Mouse (Mus musculus) erythroblast, embryonic 14.5 days (primary cell): ENCODE data around the gene Tpsg1. TPM values are rescaled to one million over a fixed set of nuclear protein-coding genes. Genes with fewer than 3 reads are reported as not detected.

Experiments used
- H3K27me3 ChIP-seq: 2 replicates; pipeline ENCODE4 v1.6.1; 2012; ENCODE audit warnings: inconsistent platforms; ENCODE audit not compliant: control insufficient read depth
- H3K36me3 ChIP-seq: 2 replicates; pipeline ENCODE4 v1.6.1; 2012; ENCODE audit warnings: mild to moderate bottlenecking, inconsistent platforms; ENCODE audit not compliant: control insufficient read depth
- H3K4me1 ChIP-seq: 2 replicates; pipeline ENCODE4 v1.6.1; 2012; ENCODE audit warnings: inconsistent platforms; ENCODE audit not compliant: control insufficient read depth
- H3K4me3 ChIP-seq: replicated peaks from 2 replicates; pipeline ENCODE3; 2012; ENCODE audit warnings: moderate library complexity, mild to moderate bottlenecking, inconsistent platforms
- H3K9me3 ChIP-seq: 2 replicates; pipeline ENCODE4 v1.6.1; 2012; ENCODE audit warnings: low read length, inconsistent platforms, mixed read lengths; ENCODE audit not compliant: control insufficient read depth
- GATA1 ChIP-seq: IDR thresholded peaks from 2 replicates; pipeline ENCODE4 v1.6.1; 2012; ENCODE audit warnings: low read length, inconsistent platforms, mixed read lengths
- TAL1 ChIP-seq: IDR thresholded peaks from 3 replicates; pipeline ENCODE4 v1.6.1; 2012; ENCODE audit warnings: low read length, inconsistent platforms, mixed read lengths
- polyA plus RNA-seq: library from polyadenylated mRNA; stranded (reverse); fragments of >175 nt; gene quantifications from 2 replicates; pipeline ENCODE4 v1.2.3, GENCODE M21; 2012

Tpsg1 gene
- polyA plus RNA-seq, 1 experiment = not detected

DNA sequence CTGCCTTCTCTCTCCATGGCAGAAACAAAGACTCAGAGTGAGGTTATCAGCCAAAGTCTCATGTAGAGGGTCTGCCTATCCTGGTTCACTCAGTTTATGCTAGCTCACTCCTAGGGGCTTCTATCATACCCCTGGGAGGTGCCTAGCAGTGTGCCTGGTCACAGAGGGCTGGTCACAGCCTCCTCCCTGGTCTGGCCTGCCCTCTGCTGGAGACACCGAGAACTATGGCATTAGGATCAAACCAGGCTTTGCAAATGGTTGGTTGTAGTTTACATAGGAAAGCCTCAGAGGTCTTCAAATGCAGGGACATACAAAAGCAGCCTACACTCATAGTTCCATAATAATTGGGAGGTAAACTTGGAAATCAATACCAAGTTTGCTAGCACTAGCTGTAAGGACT is 5.3 kb upstream of the Tpsg1 start:
- Histone ChIP-seq H3K4me1 (no peaks in the 10 kb centered on the region), H3K4me3 (no peak overlapping the region), H3K27me3 (no peaks in the 10 kb centered on the region), H3K36me3 (no peaks in the 10 kb centered on the region), H3K9me3 (no peaks in the 10 kb centered on the region)
- TF ChIP-seq GATA1 (no peak), TAL1 (no peak)

DNA sequence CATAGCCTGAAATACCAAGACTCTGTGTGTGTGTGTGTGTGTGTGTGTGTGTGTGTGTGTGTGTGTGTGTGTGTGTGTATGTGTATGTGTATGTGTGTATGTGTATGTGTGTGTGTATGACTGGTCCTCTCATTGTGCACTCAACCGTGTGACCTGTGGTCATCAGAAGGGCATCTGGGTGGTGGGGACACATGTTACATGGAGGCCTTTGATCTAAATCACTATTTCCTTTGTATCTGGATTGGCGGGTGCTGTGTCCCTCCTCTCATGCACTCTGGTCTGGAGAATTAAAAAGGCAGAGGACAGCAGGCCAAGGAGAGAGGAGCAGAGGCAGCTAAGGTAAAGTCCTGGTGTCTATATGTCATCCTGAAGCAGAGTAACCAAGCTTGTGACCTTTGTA is 3.1 kb upstream of the Tpsg1 start, which contains the start of gene Tpsb2:
Gene Tpsb2 (plus strand): TSS at position 301 of the 400 bp plus-strand sequence.
- no peaks in the 10 kb centered on the region for H3K36me3 ChIP-seq
- H3K9me3 ChIP-seq = no peaks in the 10 kb centered on the region
- H3K4me3 ChIP-seq = no peak within 1 kb of the TSS
- H3K4me1 ChIP-seq = no peaks in the 10 kb centered on the region
- TF ChIP-seq TAL1 = no peak
- TF ChIP-seq GATA1 = no peak
- no peaks in the 10 kb centered on the region for H3K27me3 ChIP-seq

DNA sequence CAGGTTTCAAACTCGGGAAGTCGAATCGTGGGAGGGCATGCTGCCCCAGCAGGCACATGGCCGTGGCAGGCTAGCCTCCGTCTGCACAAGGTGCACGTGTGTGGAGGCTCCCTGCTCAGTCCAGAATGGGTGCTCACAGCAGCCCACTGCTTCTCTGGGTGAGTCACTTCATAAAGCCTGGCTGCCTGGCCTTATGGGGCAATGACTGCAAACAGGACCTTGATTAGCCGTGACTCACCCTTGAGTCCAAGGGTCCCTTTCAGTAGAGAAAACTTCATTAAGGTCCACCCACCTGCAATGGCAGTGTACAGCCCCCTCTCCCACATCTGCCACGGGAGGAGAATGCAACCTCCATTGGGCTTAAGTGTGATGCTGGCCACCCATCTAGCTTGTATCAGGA is 3.4 kb downstream of the Tpsg1 start:
- H3K9me3 ChIP-seq = peaks cover 19% of the 10 kb centered on the region
- TF ChIP-seq GATA1 = no peak
- no peak for TF ChIP-seq TAL1
- H3K4me3 ChIP-seq = no peak overlapping the region
- H3K4me1 ChIP-seq = no peaks in the 10 kb centered on the region
- H3K27me3 ChIP-seq = no peaks in the 10 kb centered on the region
- H3K36me3 ChIP-seq = no peaks in the 10 kb centered on the region; the same call in 1 of the 2 replicates

DNA sequence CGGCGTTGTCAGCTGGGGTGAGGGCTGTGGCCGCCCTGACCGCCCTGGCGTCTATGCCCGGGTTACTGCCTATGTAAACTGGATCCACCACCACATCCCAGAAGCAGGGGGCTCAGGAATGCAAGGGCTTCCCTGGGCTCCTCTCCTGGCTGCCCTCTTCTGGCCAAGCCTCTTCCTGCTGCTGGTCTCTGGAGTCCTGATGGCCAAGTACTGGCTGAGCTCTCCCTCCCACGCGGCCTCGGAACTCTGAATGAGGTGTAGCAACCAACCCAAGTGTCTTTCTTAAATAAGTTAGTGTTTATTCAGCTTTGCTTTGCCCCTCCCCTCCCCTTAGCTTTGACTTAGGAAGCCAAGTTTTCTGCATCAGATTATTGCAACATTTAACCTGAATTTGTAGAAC is 4.9 kb downstream of the Tpsg1 start:
- Histone ChIP-seq H3K9me3 (peaks cover 32% of the 10 kb centered on the region), H3K27me3 (no peaks in the 10 kb centered on the region; the same call in 1 of the 2 replicates), H3K36me3 (no peaks in the 10 kb centered on the region; the same call in 1 of the 2 replicates), H3K4me3 (no peak overlapping the region), H3K4me1 (no peaks in the 10 kb centered on the region; the same call in 1 of the 2 replicates)
- TF ChIP-seq TAL1 (no peak), GATA1 (no peak)

DNA sequence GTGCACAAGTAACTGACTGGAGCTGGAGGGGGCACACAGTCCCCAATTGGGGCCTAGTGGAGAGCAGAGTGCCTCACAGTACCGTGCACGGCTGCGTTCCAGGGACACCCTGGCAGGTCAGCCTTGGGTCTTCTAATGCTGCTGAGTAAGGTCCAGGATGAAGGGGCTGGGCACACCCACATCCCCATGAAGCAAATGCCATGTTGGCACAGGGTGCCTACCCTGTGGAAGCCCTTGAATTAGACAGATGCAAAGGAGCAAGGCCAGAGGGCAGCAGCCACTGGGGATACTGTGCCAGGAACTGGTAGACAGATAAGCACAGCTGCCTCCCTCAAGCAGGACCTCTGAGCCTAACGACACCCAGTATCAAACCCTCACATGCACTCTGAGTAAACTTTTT is 25.5 kb downstream of the Tpsg1 start:
- H3K9me3 ChIP-seq = no peaks in the 10 kb centered on the region
- H3K36me3 ChIP-seq = no peaks in the 10 kb centered on the region
- TF ChIP-seq TAL1 = no peak
- TF ChIP-seq GATA1 = no peak
- H3K27me3 ChIP-seq = no peaks in the 10 kb centered on the region
- peaks cover 7% of the 10 kb centered on the region for H3K4me1 ChIP-seq
- H3K4me3 ChIP-seq = no peak overlapping the region

DNA sequence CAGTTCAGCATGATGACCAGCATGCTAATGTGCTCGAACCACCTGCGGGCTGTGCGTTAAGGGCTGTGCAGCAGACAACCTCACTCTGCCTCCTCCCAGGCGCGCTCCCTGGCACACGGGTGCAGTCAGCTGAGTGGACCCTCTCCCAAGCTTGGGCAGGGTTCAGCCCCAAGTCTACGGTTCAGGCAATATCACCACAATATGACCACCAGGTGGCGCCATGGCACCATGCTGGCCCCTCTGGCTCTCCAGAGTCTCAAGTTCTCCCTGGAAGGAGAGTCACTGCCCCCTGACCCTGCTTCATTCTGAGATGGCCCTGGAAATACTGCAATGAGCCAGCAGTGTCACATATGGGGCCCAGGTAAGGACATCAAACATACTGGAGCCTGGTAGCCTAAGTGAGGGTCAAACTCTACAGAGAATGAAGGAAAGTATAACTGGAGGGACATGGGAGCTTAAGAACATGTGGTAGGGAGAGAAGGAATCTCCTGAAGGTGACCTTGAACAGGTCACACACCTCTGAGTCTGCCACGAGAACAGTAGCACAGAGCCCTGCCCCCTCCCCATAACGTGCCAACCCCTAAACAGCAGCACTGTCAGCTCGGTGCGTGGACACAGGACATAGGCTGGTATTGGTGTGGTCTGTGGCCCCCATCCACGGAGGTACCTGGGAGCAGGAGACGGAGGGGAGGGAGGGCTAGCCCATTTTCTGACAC is 28.9 kb downstream of the Tpsg1 start:
- H3K4me3 ChIP-seq = no peak overlapping the region

DNA sequence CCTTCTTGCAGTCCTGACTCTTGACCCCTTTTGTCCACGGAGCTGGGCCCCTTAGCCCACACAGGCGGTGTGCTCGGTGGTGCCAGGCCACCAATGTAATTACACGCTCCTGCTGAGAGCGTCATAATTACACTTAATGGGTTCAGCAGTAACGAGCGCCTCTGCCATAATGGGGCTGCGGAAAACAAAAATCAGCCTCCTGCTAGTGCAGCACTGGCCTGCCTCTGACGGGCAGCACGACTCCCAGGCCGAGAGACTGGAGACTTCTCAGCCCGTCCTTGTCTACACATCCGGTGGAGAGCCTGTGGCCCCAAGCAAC is 29.4 kb downstream of the Tpsg1 start:
- H3K4me3 ChIP-seq = no peak overlapping the region
- peaks cover 3% of the 10 kb centered on the region; the same call in 1 of the 2 replicates for H3K4me1 ChIP-seq
- no peaks in the 10 kb centered on the region for H3K36me3 ChIP-seq
- no peak for TF ChIP-seq GATA1
- no peak for TF ChIP-seq TAL1
- no peaks in the 10 kb centered on the region for H3K9me3 ChIP-seq
- no peaks in the 10 kb centered on the region for H3K27me3 ChIP-seq

More for the DNA sequence above, 28.9 kb downstream of the Tpsg1 start:
- TF ChIP-seq TAL1 (no peak), GATA1 (no peak)
- Histone ChIP-seq H3K9me3 (no peaks in the 10 kb centered on the region), H3K36me3 (no peaks in the 10 kb centered on the region), H3K4me1 (peaks cover 3% of the 10 kb centered on the region; the same call in 1 of the 2 replicates), H3K27me3 (no peaks in the 10 kb centered on the region)

DNA sequence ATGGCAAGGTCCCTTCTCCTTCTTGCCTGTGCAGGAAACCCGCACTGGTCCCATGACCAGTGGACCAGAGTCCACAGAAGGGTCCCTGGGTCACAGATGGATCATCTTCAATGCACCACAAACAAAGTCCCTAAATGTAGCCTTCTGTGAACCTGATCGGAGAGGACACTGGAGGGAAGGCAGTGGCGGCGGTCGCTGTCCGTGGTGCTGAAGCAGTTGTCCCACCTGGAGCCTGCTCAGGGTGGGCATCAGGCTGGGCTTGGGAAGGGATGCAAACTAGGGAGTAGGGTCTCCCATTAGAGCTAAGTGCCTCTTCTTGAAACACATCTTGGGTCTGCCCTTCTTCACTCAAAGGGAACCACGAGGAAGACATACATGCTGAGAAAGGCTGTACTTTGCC is 31.4 kb downstream of the Tpsg1 start:
- TF ChIP-seq TAL1 = no peak
- no peak for TF ChIP-seq GATA1
- no peaks in the 10 kb centered on the region for H3K4me1 ChIP-seq
- no peaks in the 10 kb centered on the region for H3K27me3 ChIP-seq
- H3K4me3 ChIP-seq = no peak overlapping the region
- H3K36me3 ChIP-seq = no peaks in the 10 kb centered on the region
- H3K9me3 ChIP-seq = no peaks in the 10 kb centered on the region

DNA sequence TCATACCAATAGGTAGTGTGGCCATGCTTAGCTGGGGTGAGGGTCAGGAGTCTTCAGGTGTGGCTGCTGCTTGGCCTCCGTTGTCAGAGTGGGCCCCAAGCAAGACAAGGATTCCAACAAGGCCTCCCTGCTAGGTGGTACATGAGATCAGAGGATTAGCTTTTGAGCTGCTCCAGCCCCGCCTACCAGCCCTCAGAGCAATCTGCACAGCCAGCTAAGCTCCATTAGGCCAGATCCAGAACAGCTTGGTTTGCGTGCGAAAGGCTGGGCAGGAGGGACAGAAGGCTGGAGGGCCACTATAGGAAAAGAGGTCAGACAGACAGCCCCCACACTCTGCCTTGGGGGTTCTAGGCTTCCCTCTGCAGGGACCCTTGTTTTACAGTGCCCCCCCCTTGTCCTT is 32.4 kb downstream of the Tpsg1 start:
- Histone ChIP-seq H3K27me3 (no peaks in the 10 kb centered on the region), H3K4me1 (no peaks in the 10 kb centered on the region)
- TF ChIP-seq GATA1 (no peak), TAL1 (no peak)

DNA sequence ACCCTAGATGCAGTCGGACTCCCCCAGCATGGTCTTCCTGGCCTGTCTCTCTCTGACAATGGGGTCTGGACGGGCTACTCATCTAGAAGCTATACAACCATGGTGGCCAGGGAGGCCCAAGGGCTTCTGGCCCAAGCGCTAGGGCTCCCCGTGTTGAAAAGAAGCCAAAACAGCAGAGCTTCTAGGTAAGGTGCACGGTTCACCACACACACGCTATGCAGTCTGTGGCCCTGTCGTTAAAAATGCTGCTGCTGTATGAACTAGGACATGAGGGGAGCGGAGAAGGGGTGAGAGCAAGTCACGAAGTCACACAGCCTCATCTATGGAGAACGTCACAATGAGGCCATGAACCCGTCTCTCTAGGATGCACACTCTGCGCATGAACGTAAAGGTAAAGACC is 33.2 kb downstream of the Tpsg1 start:
- Histone ChIP-seq H3K9me3 (no peaks in the 10 kb centered on the region), H3K4me3 (no peak overlapping the region), H3K4me1 (no peaks in the 10 kb centered on the region), H3K36me3 (no peaks in the 10 kb centered on the region), H3K27me3 (no peaks in the 10 kb centered on the region)
- TF ChIP-seq GATA1 (no peak), TAL1 (no peak)

More for the DNA sequence above, 32.4 kb downstream of the Tpsg1 start:
- Histone ChIP-seq H3K4me3 (no peak overlapping the region), H3K36me3 (no peaks in the 10 kb centered on the region), H3K9me3 (no peaks in the 10 kb centered on the region)
